Mouse (Mus musculus): ENCODE results near the gene CT030661.1.

DNA sequence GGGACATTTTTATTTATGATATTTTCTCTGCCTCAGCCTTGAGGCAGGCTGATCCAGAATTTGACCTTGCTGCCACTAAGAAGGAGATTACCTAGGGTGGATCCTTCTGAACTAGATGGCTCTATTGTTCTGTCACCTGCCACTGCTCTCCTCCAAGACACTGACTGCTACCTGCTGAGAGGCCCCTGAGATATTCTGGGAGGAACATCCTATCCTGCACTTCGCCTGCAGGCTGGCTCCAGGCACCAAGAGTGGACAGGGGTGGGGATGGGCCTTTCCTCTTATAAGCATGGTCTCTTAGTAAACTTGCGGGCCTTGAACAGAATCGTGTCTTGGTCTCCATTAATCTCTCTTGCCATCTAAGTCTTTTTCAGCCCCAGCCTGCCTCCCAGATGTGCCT, 49.3 kb upstream of the CT030661.1 start:
- TF ChIP-seq EP300 (IDR thresholded peaks at IDR 0.05; ENCODE audit: low read depth) (no peak), CTCF (IDR thresholded peaks at IDR 0.05; ENCODE audit: low read depth) (no peak)

Measured in heart, postnatal 0 days (tissue).